Mouse (Mus musculus) adrenal gland, adult 8-10 months (tissue): ENCODE measurements at regions not wholly inside any gene's neighbourhood (a gene's known extent, or its start where the extent isn't known, plus 50 kb on each side); places are given as distances from the start of the nearest gene placed in this dataset.

ENCODE experiments used
- DNase-seq: peaks from one replicate; pipeline ENCODE4 v3.0.0; 2022

DNA sequence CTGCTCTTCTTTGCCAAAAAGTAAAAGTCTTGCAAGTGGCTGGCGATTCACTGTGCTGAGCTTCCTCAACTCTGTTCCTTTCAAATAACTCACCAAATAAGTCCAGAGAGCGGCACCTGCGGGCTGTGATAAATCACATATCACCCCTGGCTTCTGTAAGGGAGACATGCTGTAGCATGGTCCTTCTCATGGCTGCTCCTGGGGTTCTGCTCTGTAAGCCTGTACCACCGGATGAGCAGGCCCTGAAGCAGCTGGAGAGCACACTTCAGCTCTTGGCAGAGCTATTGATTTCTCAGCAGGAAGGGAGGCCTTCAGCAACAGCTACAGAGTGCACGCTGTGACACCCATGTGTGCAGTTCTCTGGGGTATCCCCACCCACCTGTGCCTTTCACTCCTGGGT is 101.5 kb upstream of the Ufm1 start:
- DNase-seq = no peak

DNA sequence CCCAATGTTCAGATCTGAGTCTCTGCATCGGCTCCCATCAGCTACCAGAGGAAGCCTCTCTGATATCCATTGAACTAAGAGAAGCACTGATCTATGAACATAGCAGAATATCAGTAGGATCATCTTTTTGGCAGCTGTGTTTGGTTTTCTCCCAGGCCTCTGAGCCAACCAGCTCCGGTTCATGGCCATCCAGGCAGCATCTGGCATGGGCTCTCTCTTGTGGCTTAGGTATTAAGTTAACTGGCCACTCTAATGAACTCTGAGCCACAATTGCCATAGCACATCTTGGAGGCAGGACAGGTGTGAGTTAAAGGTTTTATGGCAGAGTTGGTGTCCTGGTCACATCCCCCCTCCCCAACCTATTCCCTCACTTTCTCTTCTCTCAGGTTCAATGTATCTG is 90.2 kb upstream of the Ufm1 start:
- no peak for DNase-seq

DNA sequence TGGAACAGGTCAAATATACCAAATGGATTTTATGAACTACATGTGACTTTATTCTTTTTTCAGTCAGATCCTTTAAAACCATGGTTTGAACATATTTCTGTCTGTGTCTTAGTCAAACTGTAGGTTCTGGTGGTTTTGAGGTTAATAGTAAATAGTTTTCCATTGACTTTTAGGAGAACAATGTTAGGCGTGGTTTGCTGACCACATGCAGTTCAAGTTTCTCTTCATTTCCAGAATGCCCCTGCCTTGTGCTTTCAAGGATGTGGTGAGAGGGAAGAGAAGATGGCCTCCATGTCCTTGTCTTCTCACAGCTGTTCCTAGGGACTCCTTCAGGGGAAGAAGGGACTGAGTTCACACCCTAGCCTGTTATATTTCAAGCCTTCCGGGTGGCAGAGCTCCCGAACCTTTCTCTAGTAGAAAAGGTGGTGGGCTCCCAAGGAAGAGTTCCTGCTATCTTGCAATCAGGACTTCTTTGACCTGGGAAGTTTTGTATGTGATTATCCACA is 76.1 kb upstream of the Ufm1 start:
- DNase-seq = no peak

DNA sequence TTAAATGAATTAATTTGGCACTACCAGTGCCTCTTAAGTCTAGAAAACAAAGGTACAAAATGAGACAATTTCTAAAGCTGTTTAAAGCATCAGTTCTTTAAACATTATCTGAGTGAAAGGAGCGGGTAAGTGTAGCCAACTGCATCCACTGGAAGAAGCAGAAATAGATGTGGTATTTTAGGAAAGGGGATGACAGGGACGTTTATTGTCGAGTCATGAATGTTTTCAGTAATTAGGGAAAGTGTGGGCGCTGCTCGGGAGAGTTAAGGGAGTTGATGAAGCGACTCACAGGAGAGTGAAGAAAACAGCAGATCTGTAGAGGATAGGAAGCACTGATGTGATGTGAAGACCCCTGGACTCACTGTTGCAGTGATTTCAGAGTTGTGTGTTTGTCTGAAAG is 68.1 kb upstream of the Ufm1 start:
- no peak for DNase-seq

DNA sequence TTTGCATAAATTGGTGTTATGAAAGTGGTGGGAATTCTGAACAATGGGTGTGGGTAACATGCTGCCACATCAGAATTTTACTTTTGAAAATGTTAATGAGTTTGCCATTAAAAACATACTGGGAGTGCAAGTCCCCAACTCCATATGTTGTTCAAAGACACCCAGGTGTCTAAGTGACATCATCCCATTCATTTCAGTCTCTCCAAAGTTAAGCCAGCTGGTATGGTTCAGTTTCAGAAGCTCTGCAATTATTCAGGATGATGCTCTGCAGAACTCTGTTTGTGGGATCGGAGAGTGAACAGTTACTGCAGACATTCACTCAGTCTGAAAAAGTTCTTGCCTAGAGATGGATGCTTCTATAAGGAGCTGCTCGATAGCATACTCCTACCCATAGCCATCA is 56.3 kb upstream of the Ufm1 start:
- DNase-seq = no peak

DNA sequence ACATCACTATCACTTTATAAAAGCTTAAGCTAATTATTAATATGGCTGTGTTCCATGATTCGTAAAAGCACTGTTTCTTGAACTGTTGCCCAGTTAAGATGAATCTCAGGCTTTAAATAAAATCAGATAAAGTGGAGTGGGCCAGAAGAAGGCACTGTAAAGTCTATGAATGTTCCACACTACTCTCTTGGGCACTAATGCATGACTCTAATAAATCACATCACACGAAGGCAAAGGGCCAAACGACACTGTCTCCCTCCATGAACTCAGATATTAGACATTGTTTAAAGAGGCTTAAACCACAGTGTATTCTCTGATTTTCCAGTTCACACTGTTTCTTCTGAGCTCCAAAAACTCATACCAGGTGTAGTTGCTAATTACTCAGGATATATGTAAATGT is 55.9 kb upstream of the Ufm1 start:
- no peak for DNase-seq

DNA sequence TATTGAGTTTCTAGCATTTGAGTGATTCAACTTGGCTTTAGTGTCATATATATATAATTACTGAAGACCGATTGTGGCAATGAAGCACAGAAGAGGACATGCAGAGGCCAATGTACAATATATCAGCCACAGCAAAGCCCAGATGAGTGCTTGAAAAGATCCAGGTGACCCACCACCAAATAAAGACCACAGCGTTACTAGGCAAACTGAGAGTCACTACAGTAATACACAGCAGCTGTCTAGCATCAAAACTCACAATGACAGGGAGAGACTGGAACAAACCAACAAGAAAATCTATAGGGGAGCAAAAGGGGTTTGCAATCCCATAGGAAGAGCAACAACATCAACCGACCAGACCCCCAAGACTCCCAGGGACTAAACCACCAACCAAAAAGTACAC is 54.3 kb upstream of the Ufm1 start:
- no peak for DNase-seq

DNA sequence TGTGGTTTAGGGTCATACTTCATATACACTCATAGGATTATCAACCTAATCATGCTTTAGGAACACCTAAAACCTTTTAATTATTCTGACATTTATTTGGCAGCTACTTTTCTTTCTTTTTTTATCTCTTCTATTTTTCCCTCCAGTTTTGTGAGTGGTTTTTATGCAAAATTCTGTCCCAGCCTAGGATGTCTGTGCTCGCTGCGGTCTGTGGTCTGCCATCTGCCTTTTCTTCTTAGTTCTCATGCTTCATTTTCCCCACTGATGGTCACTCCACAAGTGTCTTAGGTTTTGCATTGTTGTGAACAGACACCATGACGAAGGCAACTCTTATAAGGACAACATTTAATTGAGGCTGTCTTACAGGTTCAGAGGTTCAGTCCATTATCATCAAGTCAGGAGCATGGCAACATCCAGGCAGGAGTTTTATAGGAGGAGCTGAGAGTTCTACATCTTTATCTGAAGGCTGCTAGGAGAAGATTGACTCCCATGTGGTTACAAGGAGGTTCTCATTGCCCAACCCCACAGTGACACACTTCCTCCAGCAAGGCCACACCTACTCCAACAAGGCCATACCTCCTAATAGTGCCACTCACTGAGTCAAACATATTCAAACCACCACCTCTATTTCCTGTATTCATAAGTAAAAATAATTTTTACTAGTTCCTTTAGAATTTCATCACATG is 50.5 kb upstream of the Ufm1 start:
- no peak for DNase-seq
